Mouse (Mus musculus) lung, postnatal 0 days (tissue): ENCODE data around the gene Gpank1. TPM values are rescaled to one million over a fixed set of nuclear protein-coding genes. Genes with fewer than 3 reads are reported as not detected.

Experiments
- ATAC-seq: fragments of 200-750 bp; cut with Nextera tagmentation; 2 replicates; pipeline ENCODE4 v1.8.0; 2017; ENCODE audit warnings: moderate library complexity
- DNase-seq: peaks from one replicate; pipeline ENCODE4 v3.0.0-alpha.2; 2016; ENCODE audit warnings: low spot score
- H3K27ac ChIP-seq: fragments of 300-500 bp; sonication (generic); 2 replicates; pipeline ENCODE4 v1.5.1; 2014; ENCODE audit warnings: antibody characterized with exemption, mild to moderate bottlenecking, low read length, mixed read lengths
- H3K27me3 ChIP-seq: fragments of 300-500 bp; sonication (generic); replicated peaks from 2 replicates; pipeline ENCODE4 v1.6.1; 2014; ENCODE audit warnings: low read length, mixed read lengths; ENCODE audit not compliant: insufficient read depth
- H3K36me3 ChIP-seq: fragments of 300-500 bp; sonication (generic); 2 replicates; pipeline ENCODE4 v1.6.1; 2014; ENCODE audit warnings: low read length, mixed read lengths; ENCODE audit not compliant: insufficient read depth
- H3K4me1 ChIP-seq: fragments of 300-500 bp; sonication (generic); 2 replicates; pipeline ENCODE4 v1.6.1; 2014; ENCODE audit warnings: antibody characterized with exemption, low read depth, low read length, mixed read lengths; ENCODE audit not compliant: insufficient read depth
- H3K4me2 ChIP-seq: fragments of 300-500 bp; sonication (generic); replicated peaks from 2 replicates; pipeline ENCODE4 v1.6.1; 2014; ENCODE audit warnings: low read depth, mild to moderate bottlenecking, low read length, moderate library complexity, mixed read lengths
- H3K4me3 ChIP-seq: fragments of 300-500 bp; sonication (generic); 2 replicates; pipeline ENCODE4 v1.5.1; 2014; ENCODE audit warnings: low read depth, low read length
- H3K9ac ChIP-seq: fragments of 300-500 bp; sonication (generic); replicated peaks from 2 replicates; pipeline ENCODE4 v1.6.1; 2014; ENCODE audit warnings: low read depth, mild to moderate bottlenecking
- H3K9me3 ChIP-seq: fragments of 300-500 bp; sonication (generic); 2 replicates; pipeline ENCODE4 v1.6.1; 2016; ENCODE audit warnings: low read length, mixed read lengths
- CTCF ChIP-seq: IDR thresholded peaks from 2 replicates; pipeline ENCODE4 v1.5.1; 2016; ENCODE audit warnings: antibody characterized with exemption, mild to moderate bottlenecking
- EP300 ChIP-seq: IDR thresholded peaks from 2 replicates; pipeline ENCODE4 v1.6.1; 2016; ENCODE audit warnings: antibody characterized with exemption, mild to moderate bottlenecking, control low read depth
- WGBS: fragments of 180-500 bp; shearing (Covaris S2); extraction: QIAGEN DNeasy Blood & Tissue Kit; methylation state at CpG from one replicate; pipeline ENCODE4 v1.1.7; 2014; 5-methylcytosine and 5-hydroxymethylcytosine counted together
- polyA plus RNA-seq: library from polyadenylated mRNA; unstranded; fragments of >200 nt; fragmentation: Nextera tagmentation; extraction: Ambion mirVana; gene quantifications from 2 replicates; pipeline ENCODE4 v1.2.1, GENCODE M21; 2015

Gene Gpank1
- polyA plus RNA-seq, 1 experiment from 2014 or later, result 18.5 TPM

DNA sequence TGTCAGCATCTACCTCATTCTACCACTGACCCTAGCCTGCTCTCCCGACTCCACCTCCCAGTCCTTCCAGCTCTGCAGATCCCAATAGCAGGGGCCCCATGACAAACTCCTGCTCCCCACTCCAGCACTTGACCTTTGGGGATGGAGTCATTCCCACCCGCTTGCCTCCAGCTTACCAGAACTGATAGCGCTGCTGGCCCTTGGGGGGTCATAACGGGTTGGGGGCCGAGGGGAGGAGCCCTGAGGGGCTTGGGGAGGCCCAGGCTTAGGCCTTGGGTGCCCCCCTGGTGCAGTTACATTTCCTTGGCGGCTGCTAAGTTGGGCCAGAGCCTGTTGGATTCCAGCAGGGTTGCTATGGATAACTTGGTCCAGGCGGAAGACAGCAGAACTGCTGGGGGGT is 33.4 kb downstream of the Gpank1 start:
- Histone ChIP-seq H3K4me3 (no peak overlapping the region), H3K9ac (no peak overlapping the region), H3K36me3 (peaks cover 91% of the 10 kb centered on the region), H3K27ac (no peak overlapping the region), H3K4me2 (no peak overlapping the region), H3K9me3 (no peaks in the 10 kb centered on the region), H3K27me3 (no peaks in the 10 kb centered on the region), H3K4me1 (no peaks in the 10 kb centered on the region)
- no peak for TF ChIP-seq CTCF
- no peak for TF ChIP-seq EP300
- 82% methylated on average over 7 of the region's 7 CpGs for WGBS
- no peak for DNase-seq
- no peak for ATAC-seq

DNA sequence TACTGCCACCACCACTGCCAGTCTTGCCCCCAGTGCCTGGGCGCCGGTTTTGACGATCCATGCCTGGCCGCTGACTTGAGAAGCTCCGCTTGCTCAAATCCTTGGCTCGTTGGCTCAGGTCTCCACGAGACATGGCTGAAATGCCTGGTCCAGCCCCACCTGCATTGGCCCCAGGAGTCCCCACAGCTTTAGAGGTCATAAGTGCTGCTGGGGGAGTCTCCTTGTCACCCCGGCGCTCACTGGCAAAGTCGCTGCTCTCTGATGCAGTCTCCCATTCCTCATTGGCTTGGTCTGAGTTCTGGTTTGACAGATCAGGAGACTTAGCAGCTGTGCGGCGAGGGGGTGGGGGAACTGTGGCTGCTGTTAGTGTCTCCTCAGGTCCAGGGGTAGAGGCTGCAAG is 34.2 kb downstream of the Gpank1 start:
- H3K4me2 ChIP-seq, result no peak overlapping the region
- H3K27ac ChIP-seq, result no peak overlapping the region
- 80% methylated on average over 12 of the region's 12 CpGs for WGBS
- H3K36me3 ChIP-seq, result peaks cover 91% of the 10 kb centered on the region
- H3K27me3 ChIP-seq, result no peaks in the 10 kb centered on the region
- H3K9me3 ChIP-seq, result no peaks in the 10 kb centered on the region
- no peak overlapping the region for H3K4me3 ChIP-seq
- H3K4me1 ChIP-seq, result no peaks in the 10 kb centered on the region
- no peak overlapping the region for H3K9ac ChIP-seq
- TF ChIP-seq EP300 (no peak), CTCF (no peak)
- DNase-seq (no peak), ATAC-seq (no peak)

DNA sequence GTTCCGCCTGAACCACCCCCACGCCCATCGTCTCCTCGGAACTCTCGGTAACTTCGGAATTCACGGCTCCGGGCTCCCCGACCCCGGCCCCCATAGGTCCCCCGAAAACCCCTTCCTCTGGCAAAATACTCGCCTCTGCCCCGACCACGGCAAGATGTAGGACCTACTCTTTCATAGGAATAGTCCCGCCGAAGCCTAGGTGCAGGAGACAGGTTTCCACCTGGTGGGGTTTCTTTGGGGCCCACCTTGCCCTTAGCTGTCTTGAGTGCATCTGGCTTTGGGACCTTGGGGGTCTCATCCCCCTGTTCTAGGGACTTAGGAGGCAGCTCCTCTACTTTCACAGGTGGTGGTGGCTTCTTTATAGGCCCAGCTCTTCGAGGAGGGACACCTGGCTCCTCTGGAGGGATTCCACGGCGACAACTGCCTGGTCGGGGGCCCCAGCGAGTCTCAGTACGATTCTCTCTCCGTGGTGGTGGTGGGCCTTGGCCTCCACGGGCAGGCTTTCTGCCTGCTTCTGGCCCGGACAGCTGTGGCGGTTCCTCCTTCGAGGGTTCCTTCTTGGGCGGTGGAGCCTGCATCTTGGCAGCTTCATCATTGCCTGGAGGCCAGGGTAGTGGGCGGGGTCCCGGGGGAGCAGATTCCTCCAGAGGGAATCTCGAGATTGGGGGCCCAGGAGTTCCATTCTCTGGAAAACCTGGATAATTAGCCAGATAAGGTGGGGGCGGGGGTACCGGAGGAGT is 35.4 kb downstream of the Gpank1 start:
- 93% methylated on average over 32 of the region's 33 CpGs for WGBS
- no peak for TF ChIP-seq EP300
- no peak for TF ChIP-seq CTCF
- no peaks in the 10 kb centered on the region for H3K27me3 ChIP-seq
- H3K9ac ChIP-seq, result no peak overlapping the region
- peaks cover 94% of the 10 kb centered on the region for H3K36me3 ChIP-seq
- no peak overlapping the region for H3K4me2 ChIP-seq
- H3K9me3 ChIP-seq, result no peaks in the 10 kb centered on the region
- H3K27ac ChIP-seq, result no peak overlapping the region
- no peaks in the 10 kb centered on the region for H3K4me1 ChIP-seq
- ATAC-seq (no peak), DNase-seq (no peak)
- H3K4me3 ChIP-seq, result no peak overlapping the region

DNA sequence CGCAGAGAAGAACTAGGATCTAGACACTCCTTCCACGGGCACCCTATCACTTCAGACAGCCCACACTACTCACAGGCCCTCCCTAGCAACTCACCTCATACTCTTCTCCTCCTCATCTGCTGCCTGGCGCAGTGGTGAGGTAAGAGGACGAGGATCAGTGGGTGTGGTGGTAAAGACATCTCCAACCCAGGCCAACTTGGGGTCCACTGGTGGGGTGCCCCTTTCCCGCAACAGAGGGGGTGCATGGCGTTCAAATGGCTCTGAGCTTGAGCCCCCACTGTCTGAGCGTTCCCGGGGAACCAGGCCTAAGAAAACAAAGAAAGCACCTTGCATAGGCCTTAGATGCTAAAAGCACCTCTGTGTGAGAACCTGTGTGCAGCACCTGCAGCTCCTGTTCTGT is 36.0 kb downstream of the Gpank1 start:
- no peak for TF ChIP-seq EP300
- no peak for TF ChIP-seq CTCF
- no peak overlapping the region for H3K4me2 ChIP-seq

DNA sequence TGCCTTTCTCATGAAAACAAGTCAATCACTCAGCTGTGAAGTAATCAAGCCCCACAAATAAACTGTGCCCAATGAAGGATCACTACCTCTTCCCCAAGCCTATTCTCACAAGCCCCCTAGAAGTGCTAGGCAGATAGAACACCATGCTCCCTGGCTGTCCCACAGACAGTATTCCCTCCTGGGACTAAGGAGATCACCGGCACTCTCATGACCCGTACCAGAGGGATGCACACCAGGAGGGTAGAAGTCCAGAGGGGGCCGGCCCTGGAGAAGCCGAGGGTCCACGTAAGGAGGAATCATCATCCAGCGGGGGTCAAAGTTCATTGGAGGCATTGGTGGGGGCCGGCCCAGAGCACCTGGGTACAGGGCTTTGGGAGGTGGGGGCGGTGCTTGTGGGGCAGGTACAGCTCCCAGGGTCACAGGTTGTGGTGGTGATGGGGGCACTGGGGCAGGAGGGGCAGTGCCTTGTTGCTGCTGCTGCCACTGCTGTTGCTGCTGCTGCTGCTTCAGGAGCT is 36.5 kb downstream of the Gpank1 start:
- no peak overlapping the region for H3K27ac ChIP-seq
- H3K9ac ChIP-seq, result no peak overlapping the region
- no peak for TF ChIP-seq EP300
- no peak for TF ChIP-seq CTCF
- H3K27me3 ChIP-seq, result no peaks in the 10 kb centered on the region
- DNase-seq, result no peak
- H3K4me2 ChIP-seq, result no peak overlapping the region
- peaks cover 6% of the 10 kb centered on the region; the same call in 1 of the 2 replicates for H3K4me1 ChIP-seq
- ATAC-seq, result no peak
- WGBS, result 90% methylated on average over 8 of the region's 8 CpGs
- H3K9me3 ChIP-seq, result no peaks in the 10 kb centered on the region
- no peak overlapping the region for H3K4me3 ChIP-seq
- H3K36me3 ChIP-seq, result peaks cover 88% of the 10 kb centered on the region

More for the DNA sequence above, 36.0 kb downstream of the Gpank1 start:
- Histone ChIP-seq H3K27me3 (no peaks in the 10 kb centered on the region), H3K9ac (no peak overlapping the region), H3K4me1 (peaks cover 4% of the 10 kb centered on the region; the same call in 1 of the 2 replicates), H3K4me3 (no peak overlapping the region), H3K9me3 (no peaks in the 10 kb centered on the region), H3K36me3 (peaks cover 93% of the 10 kb centered on the region), H3K27ac (no peak overlapping the region)
- no peak for ATAC-seq
- 86% methylated on average over 8 of the region's 8 CpGs for WGBS
- DNase-seq, result no peak

DNA sequence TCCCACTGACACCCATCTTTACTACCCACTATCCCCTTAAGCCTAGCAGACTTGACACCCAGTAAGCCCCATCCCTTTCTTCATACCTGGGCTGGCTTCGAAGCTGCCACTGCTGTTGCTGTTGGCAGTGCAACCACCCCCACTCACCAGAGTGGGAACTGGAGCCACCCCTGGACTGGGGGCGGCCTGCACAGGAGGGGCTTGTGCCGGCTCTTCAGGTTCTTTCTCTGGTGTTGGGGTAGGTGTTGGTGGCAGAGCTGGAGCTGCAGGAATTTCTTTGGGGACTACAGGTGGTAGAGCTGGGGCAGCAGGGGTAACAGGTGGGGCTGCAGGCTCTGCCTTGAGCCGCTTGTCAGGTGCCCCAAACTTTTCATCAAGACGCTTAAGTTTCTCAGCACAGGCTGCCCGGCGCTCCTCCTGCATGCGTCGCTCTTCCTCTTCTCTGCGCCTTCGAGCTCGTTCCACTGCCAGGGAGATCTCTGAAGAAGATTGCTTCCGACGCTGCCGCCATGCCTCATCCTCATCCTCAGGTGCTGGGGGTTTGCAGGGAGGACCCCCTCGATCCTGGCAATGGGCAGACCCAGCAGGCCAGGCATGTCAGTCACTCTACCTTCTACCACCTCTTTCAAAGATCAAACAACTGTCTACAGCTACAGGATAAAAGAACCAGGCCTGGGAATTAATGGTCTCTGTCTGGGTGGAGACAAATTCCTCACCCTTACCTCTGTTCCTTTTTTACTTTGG is 37.8 kb downstream of the Gpank1 start:
- no peak for TF ChIP-seq CTCF
- TF ChIP-seq EP300, result no peak
- H3K9ac ChIP-seq, result no peak overlapping the region
- H3K4me3 ChIP-seq, result no peak overlapping the region
- 91% methylated on average over 16 of the region's 16 CpGs for WGBS
- DNase-seq, result no peak
- no peaks in the 10 kb centered on the region for H3K9me3 ChIP-seq
- H3K4me1 ChIP-seq, result peaks cover 6% of the 10 kb centered on the region; the same call in 1 of the 2 replicates
- H3K4me2 ChIP-seq, result no peak overlapping the region
- no peaks in the 10 kb centered on the region for H3K27me3 ChIP-seq
- H3K27ac ChIP-seq, result no peak overlapping the region
- no peak for ATAC-seq
- H3K36me3 ChIP-seq, result peaks cover 75% of the 10 kb centered on the region
